Mouse (Mus musculus) forebrain, embryonic 15.5 days (tissue): ENCODE results near the gene Hivep3. TPM values are rescaled to one million over a fixed set of nuclear protein-coding genes. Genes with fewer than 3 reads are reported as not detected.

Source experiments
- ATAC-seq: fragments of 200-750 bp; cut with Nextera tagmentation; replicated peaks from 2 replicates; pipeline ENCODE4 v1.8.0; 2017; ENCODE audit warnings: mild to moderate bottlenecking, moderate TSS enrichment, moderate library complexity
- H3K27ac ChIP-seq: fragments of 300-500 bp; sonication (generic); replicated peaks from 2 replicates; pipeline ENCODE4 v1.5.1; 2015; ENCODE audit warnings: mild to moderate bottlenecking, inconsistent platforms
- H3K27me3 ChIP-seq: fragments of 300-500 bp; sonication (generic); 2 replicates; pipeline ENCODE4 v1.6.1; 2015; ENCODE audit warnings: inconsistent platforms
- H3K36me3 ChIP-seq: fragments of 300-500 bp; sonication (generic); 2 replicates; pipeline ENCODE4 v1.6.1; 2015; ENCODE audit warnings: mild to moderate bottlenecking, inconsistent platforms
- H3K4me1 ChIP-seq: fragments of 300-500 bp; sonication (generic); 2 replicates; pipeline ENCODE4 v1.6.1; 2015; ENCODE audit warnings: inconsistent platforms
- H3K4me2 ChIP-seq: fragments of 300-500 bp; sonication (generic); replicated peaks from 2 replicates; pipeline ENCODE4 v1.6.1; 2015; ENCODE audit warnings: mild to moderate bottlenecking, inconsistent platforms
- H3K4me3 ChIP-seq: fragments of 300-500 bp; sonication (generic); 2 replicates; pipeline ENCODE4 v1.5.1; 2015; ENCODE audit warnings: mild to moderate bottlenecking, inconsistent platforms
- H3K9ac ChIP-seq: fragments of 300-500 bp; sonication (generic); replicated peaks from 2 replicates; pipeline ENCODE4 v1.6.1; 2015; ENCODE audit warnings: mild to moderate bottlenecking, inconsistent platforms
- H3K9me3 ChIP-seq: fragments of 300-500 bp; sonication (generic); 2 replicates; pipeline ENCODE4 v1.6.1; 2016; ENCODE audit warnings: inconsistent platforms
- WGBS: fragments of 180-500 bp; shearing (Covaris S2); methylation state at CpG from one replicate; pipeline ENCODE4 v1.1.7; 2015; ENCODE audit warnings: mixed read lengths; 5-methylcytosine and 5-hydroxymethylcytosine counted together
- polyA plus RNA-seq: library from polyadenylated mRNA; unstranded; fragments of >200 nt; fragmentation: Nextera tagmentation; extraction: Ambion mirVana; gene quantifications from 2 replicates; pipeline ENCODE4 v1.2.1, GENCODE M21; 2015

The Hivep3 gene
- polyA plus RNA-seq, 1 experiment from 2014 or later, result 21.7 TPM

GRCm38 (mm10) chr4:120067592-120068235 is 334.1 kb downstream of the Hivep3 start:
- Histone ChIP-seq H3K4me2 (no peak overlapping the region), H3K4me1 (0 out of 2 replicates have a peak, but pooled peaks cover 6% of the 10 kb centered on the region), H3K9ac (no peak overlapping the region), H3K4me3 (no peak overlapping the region), H3K9me3 (no peaks in the 10 kb centered on the region), H3K36me3 (no peaks in the 10 kb centered on the region), H3K27ac (no peak overlapping the region), H3K27me3 (no peaks in the 10 kb centered on the region)
- WGBS, result 87% methylated on average over 8 of the region's 8 CpGs
- ATAC-seq, result no peak

GRCm38 (mm10) chr4:120068883-120069581 is 335.4 kb downstream of the Hivep3 start:
- no peak overlapping the region for H3K4me3 ChIP-seq
- no peak overlapping the region for H3K9ac ChIP-seq
- H3K9me3 ChIP-seq, result no peaks in the 10 kb centered on the region
- 80% methylated on average over 3 of the region's 3 CpGs for WGBS
- no peak overlapping the region for H3K4me2 ChIP-seq
- H3K4me1 ChIP-seq, result peaks cover 12% of the 10 kb centered on the region
- no peak for ATAC-seq
- no peaks in the 10 kb centered on the region for H3K27me3 ChIP-seq
- no peak overlapping the region for H3K27ac ChIP-seq
- no peaks in the 10 kb centered on the region for H3K36me3 ChIP-seq

GRCm38 (mm10) chr4:120069582-120069980 is 336.0 kb downstream of the Hivep3 start:
- H3K9me3 ChIP-seq, result no peaks in the 10 kb centered on the region
- H3K27ac ChIP-seq, result no peak overlapping the region
- ATAC-seq, result no peak
- H3K4me1 ChIP-seq, result peaks cover 16% of the 10 kb centered on the region
- H3K9ac ChIP-seq, result no peak overlapping the region
- no peak overlapping the region for H3K4me2 ChIP-seq
- no peaks in the 10 kb centered on the region for H3K36me3 ChIP-seq
- WGBS, result 91% methylated on average over 3 of the region's 3 CpGs
- H3K27me3 ChIP-seq, result no peaks in the 10 kb centered on the region
- H3K4me3 ChIP-seq, result no peak overlapping the region

GRCm38 (mm10) chr4:120071411-120071810 is 337.8 kb downstream of the Hivep3 start:
- Histone ChIP-seq H3K9ac (no peak overlapping the region), H3K27ac (no peak overlapping the region), H3K4me3 (no peak overlapping the region), H3K4me2 (no peak overlapping the region), H3K36me3 (no peaks in the 10 kb centered on the region), H3K4me1 (peaks cover 16% of the 10 kb centered on the region), H3K27me3 (no peaks in the 10 kb centered on the region), H3K9me3 (no peaks in the 10 kb centered on the region)
- no peak for ATAC-seq
- 71% methylated on average over 3 of the region's 3 CpGs for WGBS

- no peak for ATAC-seq
- Histone ChIP-seq H3K4me2 (no peak overlapping the region), H3K9me3 (no peaks in the 10 kb centered on the region), H3K27ac (no peak overlapping the region), H3K36me3 (no peaks in the 10 kb centered on the region), H3K9ac (no peak overlapping the region), H3K27me3 (no peaks in the 10 kb centered on the region), H3K4me1 (peaks cover 16% of the 10 kb centered on the region), H3K4me3 (no peak overlapping the region)
- WGBS, result 54% methylated on average over 15 of the region's 15 CpGs
These were observed 338.4 kb downstream of the Hivep3 start for GRCm38 (mm10) chr4:120071842-120072507.

- peak; percentile 79; the same call in 1 of the 2 replicates for ATAC-seq
- H3K27me3 ChIP-seq, result no peaks in the 10 kb centered on the region
- peak overlapping the region; percentile 24 for H3K27ac ChIP-seq
- no peak overlapping the region for H3K9ac ChIP-seq
- H3K4me2 ChIP-seq, result no peak overlapping the region
- H3K4me1 ChIP-seq, result peaks cover 16% of the 10 kb centered on the region
- H3K9me3 ChIP-seq, result no peaks in the 10 kb centered on the region
- H3K36me3 ChIP-seq, result no peaks in the 10 kb centered on the region
- WGBS, result 28% methylated on average over 5 of the region's 5 CpGs
- no peak overlapping the region for H3K4me3 ChIP-seq
These were observed 340.5 kb downstream of the Hivep3 start for GRCm38 (mm10) chr4:120074061-120074460.

GRCm38 (mm10) chr4:120077322-120077721 is 343.7 kb downstream of the Hivep3 start:
- Histone ChIP-seq H3K9ac (no peak overlapping the region), H3K9me3 (no peaks in the 10 kb centered on the region), H3K4me3 (no peak overlapping the region), H3K27me3 (no peaks in the 10 kb centered on the region), H3K4me1 (peaks cover 11% of the 10 kb centered on the region), H3K4me2 (no peak overlapping the region), H3K36me3 (no peaks in the 10 kb centered on the region), H3K27ac (no peak overlapping the region)
- no peak for ATAC-seq
- 89% methylated on average over 8 of the region's 8 CpGs for WGBS

GRCm38 (mm10) chr4:120082527-120082926 is 348.9 kb downstream of the Hivep3 start:
- 88% methylated on average over 5 of the region's 5 CpGs for WGBS
- H3K9ac ChIP-seq, result no peak overlapping the region
- no peak overlapping the region for H3K4me2 ChIP-seq
- no peak overlapping the region for H3K27ac ChIP-seq
- no peak for ATAC-seq
- H3K27me3 ChIP-seq, result no peaks in the 10 kb centered on the region
- H3K9me3 ChIP-seq, result no peaks in the 10 kb centered on the region
- H3K4me1 ChIP-seq, result no peaks in the 10 kb centered on the region
- H3K36me3 ChIP-seq, result no peaks in the 10 kb centered on the region
- H3K4me3 ChIP-seq, result no peak overlapping the region

- H3K9me3 ChIP-seq, result no peaks in the 10 kb centered on the region
- ATAC-seq, result no peak
- H3K9ac ChIP-seq, result no peak overlapping the region
- H3K4me2 ChIP-seq, result no peak overlapping the region
- H3K27ac ChIP-seq, result no peak overlapping the region
- H3K4me3 ChIP-seq, result no peak overlapping the region
- no peaks in the 10 kb centered on the region for H3K27me3 ChIP-seq
- 78% methylated on average over 3 of the region's 3 CpGs for WGBS
- no peaks in the 10 kb centered on the region for H3K36me3 ChIP-seq
- no peaks in the 10 kb centered on the region for H3K4me1 ChIP-seq
These were observed 350.1 kb downstream of the Hivep3 start for GRCm38 (mm10) chr4:120083700-120084099.

- no peaks in the 10 kb centered on the region for H3K27me3 ChIP-seq
- no peak for ATAC-seq
- H3K36me3 ChIP-seq, result no peaks in the 10 kb centered on the region
- H3K4me1 ChIP-seq, result no peaks in the 10 kb centered on the region
- H3K4me2 ChIP-seq, result no peak overlapping the region
- H3K9me3 ChIP-seq, result no peaks in the 10 kb centered on the region
- 87% methylated on average over 8 of the region's 8 CpGs for WGBS
- no peak overlapping the region for H3K9ac ChIP-seq
- no peak overlapping the region for H3K27ac ChIP-seq
- H3K4me3 ChIP-seq, result no peak overlapping the region
These were observed 356.0 kb downstream of the Hivep3 start for GRCm38 (mm10) chr4:120089536-120089935.

- Histone ChIP-seq H3K4me2 (no peak overlapping the region), H3K9me3 (no peaks in the 10 kb centered on the region), H3K4me1 (no peaks in the 10 kb centered on the region), H3K4me3 (no peak overlapping the region), H3K27ac (no peak overlapping the region), H3K27me3 (no peaks in the 10 kb centered on the region), H3K9ac (no peak overlapping the region), H3K36me3 (peaks cover 3% of the 10 kb centered on the region; the same call in 1 of the 2 replicates)
- WGBS, result 73% methylated on average over 1 of the region's 1 CpGs
- ATAC-seq, result no peak
These were observed 358.6 kb downstream of the Hivep3 start for GRCm38 (mm10) chr4:120091997-120092783.

GRCm38 (mm10) chr4:120096935-120097334 is 363.4 kb downstream of the Hivep3 start:
- Histone ChIP-seq H3K9ac (no peak overlapping the region), H3K9me3 (peaks cover 6% of the 10 kb centered on the region; the same call in 1 of the 2 replicates), H3K4me1 (no peaks in the 10 kb centered on the region), H3K36me3 (peaks cover 21% of the 10 kb centered on the region), H3K27me3 (no peaks in the 10 kb centered on the region), H3K4me2 (no peak overlapping the region), H3K27ac (no peak overlapping the region), H3K4me3 (no peak overlapping the region)
- no peak for ATAC-seq
- 88% methylated on average over 19 of the region's 19 CpGs for WGBS
